In the genomic region with DNA sequence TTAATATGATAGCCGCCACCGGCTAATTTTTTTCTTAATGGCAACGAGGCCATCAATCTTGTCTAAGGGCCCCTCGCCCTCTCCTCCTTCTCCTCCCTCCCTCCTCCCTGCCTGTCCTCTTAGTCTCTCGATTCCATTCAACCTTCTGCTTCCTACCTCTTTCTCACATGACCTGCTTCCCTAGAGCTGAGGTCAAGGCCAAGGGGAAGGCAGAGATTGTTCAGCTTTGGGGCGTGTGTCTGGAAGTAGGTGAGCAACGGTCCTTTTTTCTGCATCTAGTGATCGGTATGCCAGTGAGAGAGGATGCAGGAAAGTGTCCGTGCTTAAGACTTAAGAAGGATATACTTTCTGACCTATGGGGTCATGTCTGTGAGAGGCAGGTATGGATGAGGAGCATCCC, we compare ENCODE assay signal across 27 mouse cellular contexts. TPM values are rescaled to one million over a fixed set of nuclear protein-coding genes. Genes with fewer than 3 reads are reported as not detected.
"Had no signal": no experiment of that assay in that cellular context is flagged by ENCODE, and none has a peak within 500 bp of the region (broad histone marks: within the 10 kb centered on the region; RNA-seq: fewer than 3 reads in every experiment).

No protein-coding gene starts in this region.

- DNase-seq: gastrocnemius, adult 2 months; gastrocnemius, postnatal 10 days; gastrocnemius, postnatal 25 days; heart, adult 18-20 months; heart, postnatal 10 days; heart, postnatal 4 days; kidney, adult 18-20 months; kidney, adult 8-10 months; kidney, postnatal 10 days; kidney, postnatal 25 days; kidney, postnatal 4 days; liver; liver, embryonic 13.5 days had no signal

- H3K9me3 ChIP-seq: heart, embryonic 10.5 days; heart, embryonic 12.5 days; hindbrain, embryonic 10.5 days; hindbrain, embryonic 13.5 days; hindbrain, embryonic 15.5 days; intestine, embryonic 15.5 days; limb, embryonic 10.5 days; limb, embryonic 12.5 days; liver, embryonic 13.5 days; liver, embryonic 15.5 days had no signal

- H3K27ac ChIP-seq: gastrocnemius, adult 2 months; heart, embryonic 10.5 days; hindbrain, embryonic 13.5 days; hindbrain, embryonic 15.5 days; intestine, embryonic 15.5 days; layer of hippocampus, adult 2 months; left cerebral cortex, adult 2 months; limb, embryonic 10.5 days; limb, embryonic 12.5 days; liver, embryonic 13.5 days; liver, embryonic 15.5 days had no signal

- H3K4me2 ChIP-seq: heart, embryonic 12.5 days; hindbrain, embryonic 13.5 days; hindbrain, embryonic 15.5 days; intestine, embryonic 15.5 days; limb, embryonic 12.5 days; liver, embryonic 11.5 days; liver, embryonic 13.5 days; liver, embryonic 15.5 days had no signal

- H3K9ac ChIP-seq: heart, embryonic 12.5 days; hindbrain, embryonic 13.5 days; hindbrain, embryonic 15.5 days; intestine, embryonic 15.5 days; limb, embryonic 12.5 days; liver, embryonic 13.5 days; liver, embryonic 15.5 days had no signal

- H3K36me3 ChIP-seq: heart, embryonic 10.5 days; heart, embryonic 12.5 days; hindbrain, embryonic 13.5 days; hindbrain, embryonic 15.5 days; intestine, embryonic 15.5 days; limb, embryonic 10.5 days; liver, embryonic 13.5 days; liver, embryonic 15.5 days had no signal

- ATAC-seq: inflammation-experienced regulatory T-cells, adult 6 months; intestine, embryonic 15.5 days; intestine, postnatal 0 days had no signal

- H3K4me1 ChIP-seq: intestine, embryonic 15.5 days; liver, embryonic 13.5 days; liver, embryonic 15.5 days had no signal

- H3K4me3 ChIP-seq: gastrocnemius, adult 2 months; heart, embryonic 10.5 days; heart, embryonic 12.5 days; hindbrain, embryonic 10.5 days; hindbrain, embryonic 13.5 days; hindbrain, embryonic 15.5 days; intestine, embryonic 15.5 days; layer of hippocampus, adult 2 months; left cerebral cortex, adult 2 months; limb, embryonic 10.5 days; limb, embryonic 12.5 days; liver, embryonic 13.5 days; liver, embryonic 15.5 days had no signal

RNA-seq across cellular contexts. Expression of a gene that starts 45.9 kb away (rescaled TPM):
- polyA plus RNA-seq: inflammation-experienced regulatory T-cells, adult 6 months; liver, embryonic 11.5 days; liver, embryonic 13.5 days had no signal
